Mouse (Mus musculus) brain, embryonic 14.5 days (tissue): ENCODE results near the gene Mxra7.

Experiments
- CTCF ChIP-seq: fragments of 200-500 bp; IDR thresholded peaks from 2 replicates; pipeline ENCODE4 v1.5.1; 2012; ENCODE audit warnings: inconsistent platforms, mild to moderate bottlenecking, moderate library complexity, borderline replicate concordance; ENCODE audit not compliant: insufficient read depth, insufficient read length; ENCODE audit errors: extremely low read depth
- POLR2A ChIP-seq: fragments of 200-500 bp; IDR thresholded peaks from 2 replicates; pipeline ENCODE4 v1.6.1; 2012; ENCODE audit warnings: mild to moderate bottlenecking, inconsistent platforms, borderline replicate concordance; ENCODE audit not compliant: poor library complexity, insufficient read depth, insufficient read length, severe bottlenecking; ENCODE audit errors: extremely low read depth

DNA sequence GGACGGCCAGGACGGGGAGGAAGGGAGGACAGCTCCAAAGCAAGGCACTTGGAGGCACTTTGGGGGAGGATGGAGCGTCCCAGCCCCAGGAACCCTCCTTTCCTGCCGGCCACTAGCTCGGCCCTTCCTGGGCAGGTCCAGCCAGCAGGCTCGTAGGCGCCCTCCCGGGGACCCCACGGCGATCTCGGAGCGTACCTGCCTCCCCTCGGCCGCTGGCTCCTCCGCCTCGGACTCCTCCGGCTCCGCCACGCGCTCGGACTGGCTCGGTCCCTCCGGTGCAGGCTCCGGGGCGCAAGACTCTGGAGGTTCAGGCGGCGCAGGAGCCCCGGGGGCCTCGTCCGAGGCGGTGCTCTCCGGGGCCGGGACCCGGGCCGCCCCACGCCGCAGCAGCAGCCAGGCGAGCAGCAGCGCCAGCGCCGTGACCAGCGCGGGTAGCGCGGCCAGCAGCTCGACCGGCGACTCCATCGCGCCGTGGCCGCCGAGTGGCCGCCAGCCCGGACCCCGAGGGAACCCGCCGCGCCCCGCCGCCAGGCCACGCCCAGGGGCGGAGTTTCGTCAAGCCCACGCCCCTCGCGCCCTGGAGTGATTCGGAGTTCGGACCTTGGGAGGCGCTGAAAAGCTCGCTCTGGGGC is at the start of gene Mxra7:
- TF ChIP-seq POLR2A, result peak; percentile 79
- no peak for TF ChIP-seq CTCF
